Mouse (Mus musculus): Measurements from ENCODE around the gene Slc17a1.

Gene Slc17a1

GRCm38 (mm10) chr13:23916132-23916531 lies 48.6 kb downstream of the Slc17a1 start:
- TF ChIP-seq GATA4 (IDR thresholded peaks at IDR 0.05; ENCODE audit: insufficient replicate concordance, low read length) = no peak

GRCm38 (mm10) chr13:23917674-23918073 lies 50.1 kb downstream of the Slc17a1 start:
- TF ChIP-seq GATA4 (IDR thresholded peaks at IDR 0.05; ENCODE audit: insufficient replicate concordance, low read length) = no peak

GRCm38 (mm10) chr13:23925792-23926191 lies 58.2 kb downstream of the Slc17a1 start:
- no peak for TF ChIP-seq GATA4 (IDR thresholded peaks at IDR 0.05; ENCODE audit: insufficient replicate concordance, low read length)

GRCm38 (mm10) chr13:23928637-23929036 lies 61.1 kb downstream of the Slc17a1 start:
- TF ChIP-seq GATA4 (IDR thresholded peaks at IDR 0.05; ENCODE audit: insufficient replicate concordance, low read length) = no peak

- no peak for TF ChIP-seq GATA4 (IDR thresholded peaks at IDR 0.05; ENCODE audit: insufficient replicate concordance, low read length)
Measured at GRCm38 (mm10) chr13:23930461-23930860, 62.9 kb downstream of the Slc17a1 start.

- no peak for TF ChIP-seq GATA4 (IDR thresholded peaks at IDR 0.05; ENCODE audit: insufficient replicate concordance, low read length)
Measured at GRCm38 (mm10) chr13:23930904-23931303, 63.4 kb downstream of the Slc17a1 start.

- no peak for TF ChIP-seq GATA4 (IDR thresholded peaks at IDR 0.05; ENCODE audit: insufficient replicate concordance, low read length)
Measured at GRCm38 (mm10) chr13:23933421-23934210, 66.1 kb downstream of the Slc17a1 start, which contains the start of gene Hist1h2ba. Gene Hist1h2ba (minus strand): TSS chr13:23934156.

GRCm38 (mm10) chr13:23934211-23934520 lies 66.6 kb downstream of the Slc17a1 start, which contains the start of gene Hist1h2aa:
Gene Hist1h2aa (plus strand): TSS chr13:23934462.
- no peak for TF ChIP-seq GATA4 (IDR thresholded peaks at IDR 0.05; ENCODE audit: insufficient replicate concordance, low read length)

- TF ChIP-seq GATA4 (IDR thresholded peaks at IDR 0.05; ENCODE audit: insufficient replicate concordance, low read length) = no peak
Measured at GRCm38 (mm10) chr13:23938699-23939098, 71.1 kb downstream of the Slc17a1 start.

GRCm38 (mm10) chr13:23940291-23940690 lies 72.7 kb downstream of the Slc17a1 start:
- no peak for TF ChIP-seq GATA4 (IDR thresholded peaks at IDR 0.05; ENCODE audit: insufficient replicate concordance, low read length)

GRCm38 (mm10) chr13:23942861-23943260 lies 75.3 kb downstream of the Slc17a1 start:
- TF ChIP-seq GATA4 (IDR thresholded peaks at IDR 0.05; ENCODE audit: insufficient replicate concordance, low read length) = no peak
